Mouse (Mus musculus): ENCODE data around the gene Samd5. TPM values are rescaled to one million over a fixed set of nuclear protein-coding genes. Genes with fewer than 3 reads are reported as not detected.
A peak's percentile ranks its signal among the peaks of the same experiment; 100 is the strongest.

Gene Samd5
- polyA plus RNA-seq (2015; fragmentation: Nextera tagmentation; extraction: Ambion mirVana) = 4.9 and 6.7 TPM in 2 replicates

- Histone ChIP-seq H3K4me1 (peaks cover 30% of the 10 kb centered on the region), H3K4me3 (replicated peaks) (peak within 1 kb of the TSS; percentile 71), H3K27ac (replicated peaks) (peak within 1 kb of the TSS; percentile 69), H3K9ac (replicated peaks) (peak within 1 kb of the TSS; percentile 73), H3K9me3 (replicated peaks) (no peaks in the 10 kb centered on the region), H3K36me3 (no peaks in the 10 kb centered on the region), H3K27me3 (replicated peaks) (peaks cover 4% of the 10 kb centered on the region; the same call in 1 of the 2 replicates), H3K4me2 (peak within 1 kb of the TSS; percentile 90)
- under 1% methylated on average over 91 of the region's 91 CpGs for WGBS
- peak; percentile 83 for ATAC-seq (ENCODE audit: low FRiP score)
Observed at GRCm38 (mm10) chr10:9674561-9675521, at the start of gene Samd5. TSS of gene Samd5 (minus strand) at chr10:9675208.

DNA sequence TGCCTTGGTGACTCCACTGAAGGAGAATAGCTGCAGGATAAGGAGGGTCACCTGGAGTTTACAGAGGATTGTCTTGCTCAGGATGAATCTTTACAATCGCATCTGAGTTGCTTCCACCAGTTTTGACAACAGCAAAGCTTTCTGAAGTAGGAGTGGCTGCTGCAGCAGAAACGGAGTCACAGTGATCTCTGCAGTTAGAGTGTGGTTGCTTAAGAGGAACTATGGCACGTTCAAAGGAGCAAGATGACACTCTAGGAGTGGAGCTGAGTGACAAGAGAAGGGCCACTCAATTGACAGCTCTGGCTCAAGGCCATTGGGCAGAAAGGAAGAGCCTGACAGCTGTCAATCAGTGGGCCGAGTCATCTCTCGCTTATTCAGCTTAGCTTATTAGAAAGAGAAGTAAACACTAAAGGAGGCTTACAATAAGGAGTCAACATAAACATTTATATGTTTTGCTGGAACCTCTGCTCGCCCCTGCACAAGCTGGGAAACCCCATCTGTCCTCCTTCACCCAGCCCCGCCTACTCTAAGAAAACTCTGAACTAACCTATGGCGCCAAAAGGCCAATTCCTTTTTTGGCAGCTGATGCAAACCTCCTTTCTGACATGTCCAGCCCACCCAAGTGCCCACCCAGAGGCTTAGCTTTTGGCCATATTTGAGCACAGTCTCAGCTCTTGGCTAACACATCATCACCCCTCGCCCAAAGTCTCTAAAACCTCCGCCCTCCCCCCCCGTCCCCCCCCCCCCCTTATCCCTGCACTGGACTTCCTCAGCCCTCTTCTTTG is 47.7 kb upstream of the Samd5 start:
- 86% methylated on average over 11 of the region's 11 CpGs for WGBS
- ATAC-seq (ENCODE audit: low FRiP score) = no peak
- Histone ChIP-seq H3K4me2 (no peak overlapping the region), H3K36me3 (no peaks in the 10 kb centered on the region), H3K4me1 (no peaks in the 10 kb centered on the region), H3K9ac (replicated peaks) (no peak overlapping the region), H3K27me3 (replicated peaks) (no peaks in the 10 kb centered on the region), H3K4me3 (replicated peaks) (no peak overlapping the region), H3K27ac (replicated peaks) (no peak overlapping the region), H3K9me3 (replicated peaks) (no peaks in the 10 kb centered on the region)

GRCm38 (mm10) chr10:9720027-9720426 is 45.0 kb upstream of the Samd5 start:
- Histone ChIP-seq H3K27me3 (replicated peaks) (no peaks in the 10 kb centered on the region), H3K4me3 (replicated peaks) (no peak overlapping the region), H3K36me3 (no peaks in the 10 kb centered on the region), H3K4me2 (no peak overlapping the region), H3K4me1 (no peaks in the 10 kb centered on the region), H3K9ac (replicated peaks) (no peak overlapping the region), H3K27ac (replicated peaks) (no peak overlapping the region), H3K9me3 (replicated peaks) (no peaks in the 10 kb centered on the region)
- WGBS = 66% methylated on average over 5 of the region's 5 CpGs
- ATAC-seq (ENCODE audit: low FRiP score) = no peak

DNA sequence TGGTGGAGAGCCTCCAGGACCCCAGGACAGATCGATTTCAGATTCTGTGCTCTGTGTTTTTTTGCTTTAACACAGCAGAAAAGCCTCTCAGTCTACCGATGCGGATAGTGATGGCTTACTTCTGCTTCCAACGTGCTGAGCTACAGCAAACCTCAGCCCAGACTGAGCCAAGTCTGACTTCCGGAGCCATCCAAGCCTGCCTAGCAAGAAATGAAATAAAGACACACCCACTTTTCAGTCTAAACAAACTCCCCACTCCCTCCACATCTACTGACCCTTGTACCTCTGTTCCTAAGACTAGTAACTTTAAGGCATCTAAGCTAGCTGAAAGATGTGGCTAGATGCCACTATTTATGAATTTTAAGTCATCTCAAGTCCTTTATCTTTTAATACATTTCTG is 43.1 kb upstream of the Samd5 start:
- no peak overlapping the region for H3K27ac ChIP-seq (replicated peaks)
- H3K27me3 ChIP-seq (replicated peaks) = no peaks in the 10 kb centered on the region
- H3K9me3 ChIP-seq (replicated peaks) = no peaks in the 10 kb centered on the region
- H3K4me3 ChIP-seq (replicated peaks) = no peak overlapping the region
- no peak overlapping the region for H3K4me2 ChIP-seq
- ATAC-seq (ENCODE audit: low FRiP score) = no peak
- no peak overlapping the region for H3K9ac ChIP-seq (replicated peaks)
- H3K4me1 ChIP-seq = no peaks in the 10 kb centered on the region
- H3K36me3 ChIP-seq = no peaks in the 10 kb centered on the region
- WGBS = 87% methylated on average over 5 of the region's 5 CpGs

GRCm38 (mm10) chr10:9704956-9705355 is 29.9 kb upstream of the Samd5 start:
- H3K4me2 ChIP-seq = no peak overlapping the region
- no peak overlapping the region for H3K27ac ChIP-seq (replicated peaks)
- H3K9ac ChIP-seq (replicated peaks) = no peak overlapping the region
- H3K4me3 ChIP-seq (replicated peaks) = no peak overlapping the region
- 36% methylated on average over 1 of the region's 1 CpGs for WGBS
- no peaks in the 10 kb centered on the region for H3K9me3 ChIP-seq (replicated peaks)
- ATAC-seq (ENCODE audit: low FRiP score) = no peak
- no peaks in the 10 kb centered on the region for H3K36me3 ChIP-seq
- H3K4me1 ChIP-seq = no peaks in the 10 kb centered on the region
- H3K27me3 ChIP-seq (replicated peaks) = no peaks in the 10 kb centered on the region

DNA sequence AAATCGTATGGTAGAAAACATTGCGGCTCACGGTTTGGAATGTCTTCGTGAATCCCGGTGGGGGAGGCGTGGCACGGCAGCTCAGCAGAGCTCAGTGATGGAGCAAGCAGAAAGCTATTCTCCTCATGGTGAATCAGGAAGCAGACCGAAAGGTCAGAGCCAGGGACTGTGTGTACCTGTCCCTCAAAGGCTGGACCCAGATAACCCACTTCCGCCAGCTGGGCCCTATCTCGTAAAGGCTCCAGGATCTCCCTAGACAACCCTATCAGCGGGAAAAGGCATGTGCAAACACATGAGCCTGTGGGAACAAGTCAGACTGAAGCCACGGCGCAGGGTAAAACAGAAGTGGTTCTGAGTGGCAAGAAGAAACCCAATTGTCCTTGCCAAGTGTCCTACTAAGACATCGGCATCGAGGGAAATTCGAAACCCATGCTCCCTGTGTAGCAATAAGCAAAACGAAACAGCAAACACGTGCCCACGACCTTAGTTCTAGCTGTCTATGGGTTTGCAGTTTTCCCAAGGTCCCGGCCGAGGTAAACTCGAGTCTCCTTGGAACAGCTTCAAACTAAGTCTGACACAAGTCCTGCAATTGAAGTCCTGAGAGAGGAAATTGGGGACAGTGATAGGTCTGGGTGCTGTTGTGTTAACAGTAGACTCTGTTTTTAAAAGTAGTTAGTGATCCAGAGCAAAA is 24.2 kb upstream of the Samd5 start:
- no peak overlapping the region for H3K9ac ChIP-seq (replicated peaks)
- WGBS = 92% methylated on average over 22 of the region's 22 CpGs
- no peaks in the 10 kb centered on the region for H3K27me3 ChIP-seq (replicated peaks)
- no peak overlapping the region for H3K4me2 ChIP-seq
- no peak overlapping the region for H3K4me3 ChIP-seq (replicated peaks)
- no peak for ATAC-seq (ENCODE audit: low FRiP score)
- H3K36me3 ChIP-seq = no peaks in the 10 kb centered on the region
- no peak overlapping the region for H3K27ac ChIP-seq (replicated peaks)
- no peaks in the 10 kb centered on the region for H3K9me3 ChIP-seq (replicated peaks)
- H3K4me1 ChIP-seq = peaks cover 4% of the 10 kb centered on the region; the same call in 1 of the 2 replicates

DNA sequence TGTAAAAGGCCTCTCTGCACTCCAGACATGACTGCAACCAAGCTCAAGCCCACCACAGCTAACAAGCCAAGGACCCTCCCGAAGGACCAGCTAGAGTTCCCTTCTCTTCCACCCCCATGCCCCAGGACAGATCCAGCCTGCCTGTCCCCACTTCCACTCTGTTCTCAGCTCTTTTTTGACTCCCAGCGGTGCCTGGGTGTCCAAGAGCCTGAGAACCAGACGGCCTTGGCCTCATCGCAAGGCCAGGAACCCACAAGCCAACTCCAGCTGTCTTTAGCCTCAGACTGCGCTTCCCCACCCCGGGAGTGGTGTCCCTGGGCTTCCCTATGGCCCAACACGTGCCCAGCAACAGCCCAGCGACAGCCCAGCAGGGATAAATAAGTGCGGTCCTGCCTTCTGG is 23.1 kb upstream of the Samd5 start:
- H3K4me2 ChIP-seq = no peak overlapping the region
- no peaks in the 10 kb centered on the region for H3K9me3 ChIP-seq (replicated peaks)
- no peak overlapping the region for H3K27ac ChIP-seq (replicated peaks)
- H3K4me3 ChIP-seq (replicated peaks) = no peak overlapping the region
- no peak for ATAC-seq (ENCODE audit: low FRiP score)
- no peaks in the 10 kb centered on the region for H3K36me3 ChIP-seq
- no peak overlapping the region for H3K9ac ChIP-seq (replicated peaks)
- peaks cover 4% of the 10 kb centered on the region; the same call in 1 of the 2 replicates for H3K4me1 ChIP-seq
- 78% methylated on average over 9 of the region's 9 CpGs for WGBS
- H3K27me3 ChIP-seq (replicated peaks) = no peaks in the 10 kb centered on the region

DNA sequence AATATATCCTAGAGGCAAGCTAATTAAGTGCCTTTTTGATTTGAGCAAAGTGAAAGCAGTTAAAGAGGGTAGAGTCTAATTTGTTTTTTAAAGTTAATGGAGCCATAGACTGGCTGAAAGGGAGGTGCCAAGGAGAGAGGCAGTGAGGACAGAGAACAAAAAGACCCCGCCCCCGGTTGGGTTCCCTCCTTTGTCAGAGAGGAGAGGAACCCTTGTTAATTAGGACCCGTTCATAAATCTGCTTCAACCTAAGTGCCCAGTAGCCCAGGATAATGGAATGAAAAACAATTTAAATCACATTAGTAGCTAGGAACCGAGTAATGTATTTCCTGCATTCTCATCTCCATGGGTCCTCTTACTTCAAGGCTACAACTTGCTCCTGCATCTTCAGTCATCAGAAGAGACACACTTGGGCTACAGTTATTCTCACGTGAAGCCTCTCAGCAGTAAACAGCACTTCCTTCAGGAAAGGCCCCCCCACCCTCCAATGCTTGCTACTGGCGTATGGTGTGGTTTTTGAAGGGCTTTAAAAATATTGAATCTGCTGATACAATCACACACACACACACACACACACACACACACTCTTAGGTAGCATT is 21.6 kb upstream of the Samd5 start:
- Histone ChIP-seq H3K36me3 (no peaks in the 10 kb centered on the region), H3K4me3 (replicated peaks) (no peak overlapping the region), H3K4me1 (peaks cover 4% of the 10 kb centered on the region; the same call in 1 of the 2 replicates), H3K9ac (replicated peaks) (no peak overlapping the region), H3K9me3 (replicated peaks) (no peaks in the 10 kb centered on the region), H3K4me2 (no peak overlapping the region), H3K27me3 (replicated peaks) (no peaks in the 10 kb centered on the region), H3K27ac (replicated peaks) (no peak overlapping the region)
- peak; percentile 61 for ATAC-seq (ENCODE audit: low FRiP score)
- WGBS = 12% methylated on average over 6 of the region's 6 CpGs

DNA sequence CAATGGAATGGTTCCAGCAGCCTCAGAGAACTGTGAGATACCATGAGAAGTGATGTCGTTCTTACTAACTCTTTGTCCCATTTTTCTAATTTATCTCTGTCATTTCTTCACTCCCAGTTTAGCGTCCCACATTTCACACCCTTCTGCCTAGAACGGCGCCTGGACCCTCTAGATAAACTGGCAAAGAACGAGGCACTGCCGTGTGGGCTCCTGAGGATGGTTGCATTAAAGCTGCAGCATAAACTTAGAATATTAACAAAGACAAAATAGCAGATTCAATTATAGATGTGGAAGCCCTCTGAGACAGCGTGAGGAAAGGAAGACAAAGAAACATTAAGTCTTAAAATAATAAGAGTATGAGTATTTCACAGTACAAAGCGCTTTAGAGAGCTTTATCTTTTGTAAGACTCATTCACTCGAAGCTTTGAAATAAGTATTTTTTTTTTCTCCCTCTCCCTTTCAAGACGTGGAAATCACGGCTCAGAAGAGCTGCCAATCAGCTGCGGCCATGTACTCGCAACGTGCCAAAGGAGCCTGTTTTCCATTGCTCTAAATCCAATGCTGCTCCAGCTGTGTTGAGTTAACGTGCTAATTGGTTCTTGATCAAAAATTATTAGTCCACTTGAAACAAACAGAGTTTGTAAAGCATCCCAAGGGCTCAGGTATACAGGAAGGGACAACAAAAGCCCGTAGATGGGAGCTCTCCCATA is 19.1 kb upstream of the Samd5 start:
- Histone ChIP-seq H3K36me3 (no peaks in the 10 kb centered on the region), H3K27me3 (replicated peaks) (no peaks in the 10 kb centered on the region), H3K9ac (replicated peaks) (no peak overlapping the region), H3K9me3 (replicated peaks) (no peaks in the 10 kb centered on the region), H3K4me1 (peaks cover 4% of the 10 kb centered on the region; the same call in 1 of the 2 replicates), H3K27ac (replicated peaks) (no peak overlapping the region), H3K4me3 (replicated peaks) (no peak overlapping the region), H3K4me2 (no peak overlapping the region)
- ATAC-seq (ENCODE audit: low FRiP score) = no peak
- 61% methylated on average over 16 of the region's 16 CpGs for WGBS

DNA sequence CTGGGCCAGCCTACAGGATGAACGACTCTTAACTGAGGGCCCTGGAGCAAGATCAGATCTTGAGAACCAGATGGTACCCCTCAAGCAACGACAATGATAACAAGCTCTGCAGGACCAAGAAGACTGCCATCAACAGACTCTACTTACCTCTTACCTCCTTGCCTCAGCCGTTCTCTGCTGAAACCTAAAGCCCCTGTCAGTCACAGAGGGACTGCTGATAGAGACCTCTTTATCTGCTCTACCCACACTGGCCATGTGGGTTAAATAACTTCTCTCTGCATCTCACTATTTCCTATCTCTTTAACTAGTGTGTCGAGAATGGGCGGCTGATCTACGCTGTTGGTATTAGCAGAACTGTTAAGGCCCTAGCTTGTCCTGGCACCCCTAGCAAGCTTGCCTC is 5.9 kb upstream of the Samd5 start:
- H3K9me3 ChIP-seq (replicated peaks) = no peaks in the 10 kb centered on the region
- WGBS = 94% methylated on average over 6 of the region's 6 CpGs
- no peak overlapping the region for H3K4me2 ChIP-seq
- no peak overlapping the region for H3K4me3 ChIP-seq (replicated peaks)
- no peak for ATAC-seq (ENCODE audit: low FRiP score)
- H3K4me1 ChIP-seq = peaks cover 17% of the 10 kb centered on the region
- no peak overlapping the region for H3K27ac ChIP-seq (replicated peaks)
- no peak overlapping the region for H3K9ac ChIP-seq (replicated peaks)
- no peaks in the 10 kb centered on the region for H3K36me3 ChIP-seq
- peaks cover 8% of the 10 kb centered on the region; the same call in 1 of the 2 replicates for H3K27me3 ChIP-seq (replicated peaks)

Measured in neural tube, embryonic 15.5 days (tissue).